Mouse (Mus musculus) forebrain, embryonic 16.5 days (tissue): ENCODE data around the gene Olfr1009. TPM values are rescaled to one million over a fixed set of nuclear protein-coding genes. Genes with fewer than 3 reads are reported as not detected.

Source experiments
- polyA plus RNA-seq: library from polyadenylated mRNA; unstranded; fragments of >200 nt; fragmentation: Nextera tagmentation; extraction: Ambion mirVana; gene quantifications from 2 replicates; pipeline ENCODE4 v1.2.1, GENCODE M21; 2015

Gene Olfr1009
- polyA plus RNA-seq, 1 experiment from 2014 or later: not detected

Other genes with a start within 250 kb of the Olfr1009 start
- 0.15 TPM in 1 of 2 replicates, not detected in the other for gene 4833423E24Rik, start 196.4 kb upstream of the Olfr1009 start, polyA plus RNA-seq
- gene Olfr996, start 136.2 kb upstream of the Olfr1009 start, polyA plus RNA-seq: not detected in 2 replicates
- gene Olfr998, start 126.5 kb upstream of the Olfr1009 start, polyA plus RNA-seq: not detected in 2 replicates
- not detected in 2 replicates for gene Olfr1000, start 103.5 kb upstream of the Olfr1009 start, polyA plus RNA-seq
- gene Olfr1002, start 64.7 kb upstream of the Olfr1009 start, polyA plus RNA-seq: not detected in 2 replicates
- not detected in 2 replicates for gene Olfr154, start 51.0 kb upstream of the Olfr1009 start, polyA plus RNA-seq
- gene Olfr1006, start 36.7 kb upstream of the Olfr1009 start, polyA plus RNA-seq: not detected in 2 replicates
- not detected in 2 replicates for gene Olfr1008, start 26.0 kb upstream of the Olfr1009 start, polyA plus RNA-seq
- gene Olfr1012, start 47.3 kb downstream of the Olfr1009 start, polyA plus RNA-seq: not detected in 2 replicates
- not detected in 2 replicates for gene Olfr1013, start 51.7 kb downstream of the Olfr1009 start, polyA plus RNA-seq
- gene Olfr1014, start 57.3 kb downstream of the Olfr1009 start, polyA plus RNA-seq: not detected in 2 replicates
- gene Olfr1015, start 66.6 kb downstream of the Olfr1009 start, polyA plus RNA-seq: not detected in 2 replicates
- not detected in 2 replicates for gene Olfr1016, start 87.1 kb downstream of the Olfr1009 start, polyA plus RNA-seq
- not detected in 2 replicates for gene Olfr1018, start 103.1 kb downstream of the Olfr1009 start, polyA plus RNA-seq
- gene Olfr1019, start 130.1 kb downstream of the Olfr1009 start, polyA plus RNA-seq: not detected in 2 replicates
- gene Olfr1020, start 131.6 kb downstream of the Olfr1009 start, polyA plus RNA-seq: not detected in 2 replicates
- gene Olfr1022, start 153.2 kb downstream of the Olfr1009 start, polyA plus RNA-seq: not detected in 2 replicates
- gene Olfr1023, start 170.2 kb downstream of the Olfr1009 start, polyA plus RNA-seq: not detected in 2 replicates
- gene Olfr1024, start 189.6 kb downstream of the Olfr1009 start, polyA plus RNA-seq: not detected in 2 replicates
- gene Olfr1025-ps1, start 199.8 kb downstream of the Olfr1009 start, polyA plus RNA-seq: not detected in 2 replicates
- not detected in 2 replicates for gene Olfr1026, start 206.1 kb downstream of the Olfr1009 start, polyA plus RNA-seq
- not detected in 2 replicates for gene Olfr1028, start 235.0 kb downstream of the Olfr1009 start, polyA plus RNA-seq